Mouse (Mus musculus): ENCODE measurements around the gene Dnah14.

Gene Dnah14

GRCm38 (mm10) chr1:181576322-181576721, at the start of gene Dnah14:
TSS of gene Dnah14 (plus strand) at chr1:181576559.
- DNase-seq (ENCODE audit: low read depth, low spot score), result no peak

GRCm38 (mm10) chr1:181529368-181529767, 47.0 kb upstream of the Dnah14 start:
- no peak for DNase-seq (ENCODE audit: low read depth, low spot score)

GRCm38 (mm10) chr1:181535165-181535873, 41.0 kb upstream of the Dnah14 start:
- no peak for DNase-seq (ENCODE audit: low read depth, low spot score)

GRCm38 (mm10) chr1:181537627-181538525, 38.5 kb upstream of the Dnah14 start:
- DNase-seq (ENCODE audit: low read depth, low spot score), result no peak

- no peak for DNase-seq (ENCODE audit: low read depth, low spot score)
Measured at GRCm38 (mm10) chr1:181539846-181540769, 36.3 kb upstream of the Dnah14 start.

- DNase-seq (ENCODE audit: low read depth, low spot score), result no peak
Measured at GRCm38 (mm10) chr1:181543711-181544383, 32.5 kb upstream of the Dnah14 start.

GRCm38 (mm10) chr1:181545044-181545772, 31.2 kb upstream of the Dnah14 start:
- peak; percentile 47 for DNase-seq (ENCODE audit: low read depth, low spot score)

GRCm38 (mm10) chr1:181549987-181550386, 26.4 kb upstream of the Dnah14 start:
- no peak for DNase-seq (ENCODE audit: low read depth, low spot score)

- DNase-seq (ENCODE audit: low read depth, low spot score), result no peak
Measured at GRCm38 (mm10) chr1:181550826-181551225, 25.5 kb upstream of the Dnah14 start.

- peak; percentile 11 for DNase-seq (ENCODE audit: low read depth, low spot score)
Measured at GRCm38 (mm10) chr1:181552533-181553410, 23.6 kb upstream of the Dnah14 start.

GRCm38 (mm10) chr1:181555475-181555874, 20.9 kb upstream of the Dnah14 start:
- no peak for DNase-seq (ENCODE audit: low read depth, low spot score)

GRCm38 (mm10) chr1:181559655-181560054, 16.7 kb upstream of the Dnah14 start:
- DNase-seq (ENCODE audit: low read depth, low spot score), result no peak

GRCm38 (mm10) chr1:181560325-181560724, 16.0 kb upstream of the Dnah14 start:
- DNase-seq (ENCODE audit: low read depth, low spot score), result no peak

GRCm38 (mm10) chr1:181560896-181561767, 15.2 kb upstream of the Dnah14 start:
- no peak for DNase-seq (ENCODE audit: low read depth, low spot score)

GRCm38 (mm10) chr1:181561768-181562444, 14.5 kb upstream of the Dnah14 start:
- DNase-seq (ENCODE audit: low read depth, low spot score), result no peak

- DNase-seq (ENCODE audit: low read depth, low spot score), result no peak
Measured at GRCm38 (mm10) chr1:181569447-181569846, 6.9 kb upstream of the Dnah14 start.

- no peak for DNase-seq (ENCODE audit: low read depth, low spot score)
Measured at GRCm38 (mm10) chr1:181583152-181583551, 6.8 kb downstream of the Dnah14 start.

- DNase-seq (ENCODE audit: low read depth, low spot score), result no peak
Measured at GRCm38 (mm10) chr1:181589116-181589515, 12.8 kb downstream of the Dnah14 start.

All from retina, adult 2 months (tissue).